Mouse (Mus musculus): ENCODE data around the gene Tma7.

DNA sequence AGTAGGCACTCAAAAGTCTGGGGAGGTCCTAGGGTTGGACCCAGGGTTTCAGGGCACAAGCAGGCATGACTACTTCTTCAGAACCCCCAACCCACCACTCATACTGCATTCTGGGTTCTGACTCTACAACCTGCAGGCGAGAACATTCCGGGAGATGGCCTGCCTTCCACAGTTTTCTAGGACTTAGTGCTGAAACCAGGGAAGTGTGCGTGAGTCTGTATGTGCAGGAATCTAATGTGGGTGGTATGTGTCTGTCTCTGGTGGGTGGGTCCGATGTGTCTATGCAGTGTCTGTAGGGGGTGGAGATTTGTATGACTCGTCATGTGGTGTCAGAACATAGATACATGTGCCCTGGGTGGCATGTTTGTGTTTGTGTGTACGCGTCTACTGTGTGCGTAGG is 16.0 kb upstream of the Tma7 start:
- TF ChIP-seq POLR2A (IDR thresholded peaks at IDR 0.05; ENCODE audit: borderline replicate concordance, insufficient read depth, low read length) (no peak), CTCF (IDR thresholded peaks at IDR 0.05; ENCODE audit: borderline replicate concordance, insufficient read depth, low read depth, low read length) (no peak)
